Mouse (Mus musculus): ENCODE measurements at regions not wholly inside any gene's neighbourhood (a gene's known extent, or its start where the extent isn't known, plus 50 kb on each side); places are given as distances from the start of the nearest gene placed in this dataset.

- TF ChIP-seq POLR2A (IDR thresholded peaks at IDR 0.05; ENCODE audit: borderline replicate concordance, extremely low read depth, low read depth, low read length) (no peak), CTCF (IDR thresholded peaks at IDR 0.05; ENCODE audit: insufficient read depth, low read length) (no peak)
These were observed 158.8 kb upstream of the Klf14 start for GRCm38 (mm10) chr6:31117666-31118065.

Measured in lung, adult 2 months (tissue).